Mouse (Mus musculus) ES-E14 (cell line): ENCODE measurements at regions not wholly inside any gene's neighbourhood (a gene's known extent, or its start where the extent isn't known, plus 50 kb on each side); places are given as distances from the start of the nearest gene placed in this dataset.

Source experiments
- DNase-seq: peaks from one replicate; pipeline ENCODE4 v3.0.0-alpha.2; 2013; ENCODE audit warnings: low read depth, low spot score
- H3K27ac ChIP-seq: 2 replicates; pipeline ENCODE4 v1.5.1; 2012; ENCODE audit warnings: low read depth, mild to moderate bottlenecking, low read length, moderate library complexity, mixed read lengths; ENCODE audit not compliant: poor library complexity, insufficient read depth, severe bottlenecking
- H3K36me3 ChIP-seq: 2 replicates; pipeline ENCODE4 v1.6.1; 2012; ENCODE audit warnings: mild to moderate bottlenecking, low read length, moderate library complexity, mixed read lengths; ENCODE audit not compliant: control insufficient read depth, poor library complexity, insufficient read depth, severe bottlenecking
- H3K4me1 ChIP-seq, 2 experiments: fragments of 150-350 bp in 1 of 2; sonication (generic) in 1 of 2; 2 replicates each; pipeline ENCODE4 v1.6.1; 2012; ENCODE audit warnings: low read length in 2 of 2, mild to moderate bottlenecking in 1 of 2, mixed read lengths in 1 of 2; ENCODE audit not compliant: control insufficient read depth in 2 of 2, insufficient read depth in 2 of 2, poor library complexity in 1 of 2
- H3K4me3 ChIP-seq, 2 experiments: fragments of 150-350 bp in 1 of 2; sonication (generic) in 1 of 2; 2 replicates each; pipeline ENCODE4 v1.5.1; 2012; ENCODE audit warnings: low read length in 2 of 2, low read depth in 1 of 2, mild to moderate bottlenecking in 1 of 2, mixed read lengths in 1 of 2; ENCODE audit not compliant: insufficient read depth in 1 of 2, poor library complexity in 1 of 2, severe bottlenecking in 1 of 2
- H3K9ac ChIP-seq: 2 replicates; pipeline ENCODE4 v1.6.1; 2012; ENCODE audit warnings: low read depth, mild to moderate bottlenecking, low read length, mixed read lengths; ENCODE audit not compliant: poor library complexity, insufficient read depth, severe bottlenecking
- H3K9me3 ChIP-seq: fragments of 150-350 bp; sonication (generic); 2 replicates; pipeline ENCODE4 v1.6.1; 2012; ENCODE audit warnings: low read depth, mild to moderate bottlenecking, low read length; ENCODE audit not compliant: control insufficient read depth, insufficient read depth
- CHD2 ChIP-seq: IDR thresholded peaks from 2 replicates; pipeline ENCODE4 v1.6.1; 2014; ENCODE audit warnings: mild to moderate bottlenecking, low read depth, low read length, inconsistent platforms
- HCFC1 ChIP-seq: IDR thresholded peaks from 2 replicates; pipeline ENCODE4 v1.6.1; 2012; ENCODE audit warnings: low read length, inconsistent platforms, borderline replicate concordance; ENCODE audit not compliant: insufficient read depth
- MAFK ChIP-seq: IDR thresholded peaks from 2 replicates; pipeline ENCODE4 v1.6.1; 2014; ENCODE audit warnings: mild to moderate bottlenecking, low read depth, low read length, inconsistent platforms; ENCODE audit not compliant: insufficient read depth
- ZC3H11A ChIP-seq: IDR thresholded peaks from 2 replicates; pipeline ENCODE4 v1.6.1; 2012; ENCODE audit warnings: low read depth, mild to moderate bottlenecking, inconsistent platforms, low read length, borderline replicate concordance
- ZNF384 ChIP-seq: IDR thresholded peaks from 2 replicates; pipeline ENCODE4 v1.6.1; 2012; ENCODE audit warnings: low read depth, low read length, inconsistent platforms
- in situ Hi-C, 2 experiments: fragments of 600-800 bp; cut with MboI; formaldehyde crosslinking; loops; one replicate each; pipeline ENCODE4 v1.15.1; 2025; ENCODE audit warnings: low sequenced_read_pairs in 2 of 2, inconsistent platforms in 1 of 2; ENCODE audit not compliant: unreplicated experiment in 2 of 2

GRCm38 (mm10) chr1:103057006-103057405 is 1711.3 kb upstream of the Cdh20 start:
- in situ Hi-C loops = no loop called here
- H3K27ac ChIP-seq = no peak overlapping the region
- TF ChIP-seq MAFK (no peak), CHD2 (no peak), ZC3H11A (no peak), HCFC1 (no peak), ZNF384 (no peak)
- no peak overlapping the region for H3K4me3 ChIP-seq
- no peaks in the 10 kb centered on the region for H3K4me1 ChIP-seq
- DNase-seq = no peak
- no peak overlapping the region for H3K9ac ChIP-seq
- H3K9me3 ChIP-seq = no peaks in the 10 kb centered on the region
- no peaks in the 10 kb centered on the region for H3K36me3 ChIP-seq

- H3K27ac ChIP-seq = no peak overlapping the region
- no peaks in the 10 kb centered on the region for H3K36me3 ChIP-seq
- H3K4me3 ChIP-seq = no peak overlapping the region
- H3K9ac ChIP-seq = no peak overlapping the region
- H3K4me1 ChIP-seq = no peaks in the 10 kb centered on the region
- in situ Hi-C loops = no loop called here
- TF ChIP-seq ZNF384 = no peak
- TF ChIP-seq MAFK = no peak
- no peak for TF ChIP-seq CHD2
- no peak for TF ChIP-seq HCFC1
- no peak for TF ChIP-seq ZC3H11A
- no peak for DNase-seq
- no peaks in the 10 kb centered on the region for H3K9me3 ChIP-seq
These were observed 1697.3 kb upstream of the Cdh20 start for GRCm38 (mm10) chr1:103071045-103071444.

GRCm38 (mm10) chr1:103076645-103077044 is 1691.7 kb upstream of the Cdh20 start:
- in situ Hi-C loops = no loop called here
- Histone ChIP-seq H3K36me3 (no peaks in the 10 kb centered on the region), H3K9ac (no peak overlapping the region), H3K4me1 (no peaks in the 10 kb centered on the region), H3K4me3 (no peak overlapping the region), H3K9me3 (no peaks in the 10 kb centered on the region), H3K27ac (no peak overlapping the region)
- DNase-seq = no peak
- TF ChIP-seq MAFK (no peak), ZC3H11A (no peak), ZNF384 (no peak), CHD2 (no peak), HCFC1 (no peak)

- Histone ChIP-seq H3K27ac (no peak overlapping the region), H3K9ac (no peak overlapping the region), H3K4me3 (no peak overlapping the region), H3K9me3 (no peaks in the 10 kb centered on the region), H3K36me3 (no peaks in the 10 kb centered on the region), H3K4me1 (0 out of 4 replicates have a peak, but pooled peaks cover 0 to 2% of the 10 kb centered on the region in 2 experiments)
- TF ChIP-seq CHD2 (peak; percentile 52; the same call in 1 of the 2 replicates), HCFC1 (no peak)
- DNase-seq = no peak
- in situ Hi-C loops = no loop called here
These were observed 1674.3 kb upstream of the Cdh20 start for GRCm38 (mm10) chr1:103093908-103094648.
